Mouse (Mus musculus) cerebellum, adult 9-11 months (tissue): Measurements from ENCODE around the gene Acot2.
A peak's percentile ranks its signal among the peaks of the same experiment; 100 is the strongest.
"Not testable (repeated sequence)": the region's sequence is repeated elsewhere in the genome, so short reads cannot be mapped to it uniquely, and the experiment has no call there.

Experiments
- DNase-seq: peaks from one replicate; pipeline ENCODE4 v3.0.0; 2022

Gene Acot2

GRCm38 (mm10) chr12:83987583-83988441 lies at the start of gene Acot2:
Acot2 (plus strand) TSS chr12:83987861.
- peak; percentile 82 for DNase-seq

DNA sequence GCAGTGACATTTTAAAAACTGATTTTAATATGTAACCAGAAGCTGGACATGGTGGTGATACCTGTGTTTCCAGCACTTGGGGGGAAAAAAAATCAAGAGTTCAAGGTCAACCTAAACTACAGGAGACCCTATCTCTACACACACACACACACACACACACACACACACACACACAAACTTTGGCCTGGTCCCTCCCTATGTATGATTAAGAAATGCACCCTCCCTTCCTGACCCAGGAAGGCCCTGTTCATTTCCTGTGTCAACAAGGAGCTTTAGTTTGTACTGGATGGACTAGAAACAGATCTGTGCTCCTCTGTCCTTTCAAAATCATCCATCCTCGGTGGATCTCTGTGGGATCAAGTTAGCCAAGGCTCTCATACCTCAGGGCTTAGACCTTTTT lies 49.1 kb upstream of the Acot2 start:
- not testable (repeated sequence) for DNase-seq

- DNase-seq, result no peak
Measured at GRCm38 (mm10) chr12:83939332-83939731, 48.3 kb upstream of the Acot2 start.

DNA sequence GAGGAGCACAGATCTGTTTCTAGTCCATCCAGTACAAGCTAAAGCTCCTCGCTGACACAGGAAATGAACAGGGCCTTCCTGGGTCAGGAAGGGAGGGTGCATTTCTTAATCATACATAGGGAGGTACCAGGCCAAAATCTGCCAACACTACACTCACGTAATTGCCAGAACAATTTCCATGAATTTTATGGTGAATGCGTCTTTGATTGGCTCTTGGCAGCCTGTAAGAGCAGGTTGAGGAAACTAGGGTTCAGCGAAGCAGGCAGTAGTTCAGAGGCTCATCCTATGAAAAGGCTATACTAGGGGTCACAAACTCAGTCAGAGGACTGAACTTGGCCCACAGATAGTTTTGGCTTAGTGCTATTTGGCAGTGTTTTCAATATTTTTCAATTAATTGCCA lies 47.6 kb upstream of the Acot2 start:
- DNase-seq, result no peak

GRCm38 (mm10) chr12:83941938-83942337 lies 45.7 kb upstream of the Acot2 start:
- no peak for DNase-seq

DNA sequence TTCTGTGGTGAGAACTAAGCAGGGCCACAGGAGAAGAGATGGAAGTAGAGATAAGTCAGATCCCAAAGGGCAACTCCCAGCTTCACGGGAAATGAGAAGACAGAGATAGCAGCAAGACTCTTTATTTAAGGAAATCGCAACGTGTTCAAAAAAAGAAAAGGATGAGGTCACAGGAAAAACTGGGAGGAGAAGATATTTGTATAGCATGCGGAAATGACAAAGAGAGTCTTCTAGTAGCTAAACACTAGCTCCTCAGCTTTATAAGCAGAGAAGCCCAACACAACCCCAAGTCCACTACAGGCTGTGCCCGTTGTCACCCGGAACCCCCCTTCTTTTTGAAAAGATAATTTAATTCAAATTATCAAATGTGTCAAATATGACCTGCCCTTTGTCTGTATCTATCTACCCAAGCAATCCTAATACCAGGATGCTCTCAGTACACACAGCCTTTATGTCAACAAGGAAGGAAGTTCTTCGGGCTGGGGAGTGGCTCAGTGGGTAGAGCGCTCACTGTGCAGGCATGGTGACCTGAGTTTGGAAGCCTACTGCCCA lies 40.3 kb upstream of the Acot2 start:
- DNase-seq, result no peak

DNA sequence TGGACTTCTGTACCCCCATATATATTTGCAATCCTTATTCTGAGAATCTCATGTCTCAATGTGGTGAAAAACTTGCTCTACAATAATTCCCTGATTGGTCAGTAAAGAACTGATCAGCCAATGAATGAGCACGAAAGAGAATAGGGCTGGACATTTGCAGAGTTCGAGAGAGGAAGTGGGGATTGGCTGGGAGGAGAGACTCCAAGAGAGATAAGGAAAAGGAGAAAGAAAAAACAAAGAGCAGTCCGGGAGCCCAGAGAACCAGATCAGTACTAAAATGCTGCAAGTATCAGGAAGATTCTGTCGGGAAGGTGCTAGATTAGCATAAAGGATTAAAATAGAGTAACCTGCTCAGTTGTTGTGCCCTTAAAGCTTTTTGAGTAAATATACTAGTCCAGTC lies 38.6 kb upstream of the Acot2 start:
- DNase-seq, result no peak

DNA sequence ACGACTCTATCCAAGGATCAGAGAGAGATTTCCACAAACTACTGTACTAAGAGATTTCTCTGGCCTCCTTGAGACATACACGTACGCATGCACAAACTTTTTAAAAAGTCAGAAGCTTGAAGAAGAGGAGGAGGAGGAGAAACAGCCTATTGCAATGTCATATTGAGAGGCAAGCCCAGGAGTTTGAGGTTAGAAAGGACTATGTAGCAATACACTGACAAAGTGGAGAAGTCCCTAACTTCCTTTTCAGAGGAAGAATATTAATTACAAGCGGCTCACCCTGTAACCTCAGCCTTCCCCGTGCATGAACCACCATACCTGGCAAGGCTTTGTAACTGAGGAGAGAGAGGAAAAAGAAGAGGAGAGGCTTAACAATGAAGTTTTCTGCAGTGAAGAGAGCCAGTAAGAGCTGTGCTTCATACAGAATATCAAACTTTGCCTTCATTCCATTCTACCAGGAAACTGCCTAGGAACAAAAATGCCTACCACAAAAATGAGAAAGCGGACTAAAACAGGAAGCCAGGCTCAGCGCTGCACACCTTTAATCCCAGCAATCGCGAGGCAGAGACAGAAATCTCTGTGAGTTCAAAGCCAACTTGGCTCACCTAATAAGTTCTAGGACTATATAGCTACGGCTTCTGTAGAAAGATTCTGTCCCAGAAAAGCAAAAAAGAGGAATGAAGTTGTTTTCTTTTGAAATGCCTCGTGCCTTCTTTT lies 37.7 kb upstream of the Acot2 start:
- DNase-seq, result no peak

DNA sequence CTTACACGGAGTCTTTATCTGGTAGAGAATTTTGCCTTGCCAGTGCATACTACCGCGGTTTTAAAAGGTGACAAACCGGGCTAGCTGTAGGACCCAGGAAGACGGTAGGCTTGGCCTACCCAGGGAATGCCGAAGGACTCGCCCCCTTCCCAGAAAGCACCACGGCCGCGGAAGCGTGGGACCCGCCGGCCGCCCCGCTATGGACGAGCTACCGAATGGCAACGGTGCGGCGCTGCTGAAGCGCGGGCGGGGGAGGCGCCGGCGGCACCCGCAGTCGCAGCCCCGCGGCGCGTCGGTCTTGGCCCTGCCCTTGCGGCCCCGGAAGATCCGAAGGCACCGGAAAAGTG lies 37.2 kb upstream of the Acot2 start, which contains the start of gene Riox1:
Gene Riox1 (plus strand): TSS at position 116 of the 347 bp plus-strand sequence.
- DNase-seq, result peak; percentile 86

DNA sequence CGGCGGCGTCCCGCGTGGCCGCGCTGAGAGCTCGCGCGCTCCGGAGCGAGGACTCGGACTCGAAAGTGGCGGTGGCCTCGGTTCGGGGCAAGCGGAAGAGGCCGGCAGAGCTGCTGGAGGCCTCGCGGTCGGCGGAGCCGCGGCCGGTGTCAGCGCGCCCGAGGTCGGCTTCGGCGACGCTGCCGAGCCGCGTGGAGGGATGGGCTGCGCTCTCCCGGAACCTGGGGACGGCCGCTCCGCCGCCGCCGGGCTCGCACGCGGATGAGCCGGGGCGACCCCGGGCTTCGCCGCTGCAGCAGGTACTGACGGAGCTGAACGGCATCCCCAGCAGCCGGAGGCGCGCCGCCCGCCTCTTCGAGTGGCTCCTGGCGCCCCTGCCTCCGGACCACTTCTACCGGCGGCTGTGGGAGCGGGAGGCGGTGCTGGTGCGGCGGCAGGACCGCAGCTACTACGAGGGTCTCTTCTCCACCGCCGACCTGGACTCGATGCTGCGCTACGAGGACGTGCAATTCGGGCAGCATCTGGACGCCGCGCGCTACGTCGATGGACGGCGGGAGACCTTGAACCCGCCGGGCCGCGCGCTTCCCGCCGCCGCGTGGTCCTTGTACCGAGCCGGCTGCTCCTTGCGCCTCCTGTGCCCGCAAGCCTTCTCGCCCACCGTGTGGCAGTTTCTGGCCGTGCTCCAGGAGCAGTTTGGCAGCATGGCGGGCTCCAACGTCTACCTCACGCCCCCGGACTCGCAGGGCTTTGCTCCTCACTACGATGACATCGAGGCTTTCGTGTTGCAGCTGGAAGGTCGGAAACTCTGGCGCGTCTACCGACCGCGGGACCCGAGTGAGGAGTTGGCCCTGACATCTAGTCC lies 36.6 kb upstream of the Acot2 start:
- peak; percentile 48 for DNase-seq

- DNase-seq, result no peak
Measured at GRCm38 (mm10) chr12:83951711-83952575, 35.7 kb upstream of the Acot2 start.

DNA sequence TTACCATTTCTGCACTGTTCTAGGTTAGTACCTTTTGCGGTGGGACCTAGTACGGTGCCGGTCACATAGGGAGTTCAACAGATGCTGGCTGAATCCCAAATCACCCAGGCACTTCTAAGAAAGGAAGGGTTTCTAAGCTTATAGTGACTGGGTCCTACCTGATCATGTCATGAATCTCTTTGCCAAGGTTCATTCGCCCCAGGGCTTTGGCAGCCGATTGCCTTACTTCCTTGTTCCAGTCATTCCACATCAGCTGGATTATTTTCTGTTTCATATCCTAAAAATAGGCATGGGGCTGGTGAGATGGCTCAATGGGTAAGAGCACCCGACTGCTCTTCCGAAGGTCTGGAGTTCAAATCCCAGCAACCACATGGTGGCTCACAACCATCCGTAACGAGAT lies 29.4 kb upstream of the Acot2 start:
- DNase-seq, result no peak

DNA sequence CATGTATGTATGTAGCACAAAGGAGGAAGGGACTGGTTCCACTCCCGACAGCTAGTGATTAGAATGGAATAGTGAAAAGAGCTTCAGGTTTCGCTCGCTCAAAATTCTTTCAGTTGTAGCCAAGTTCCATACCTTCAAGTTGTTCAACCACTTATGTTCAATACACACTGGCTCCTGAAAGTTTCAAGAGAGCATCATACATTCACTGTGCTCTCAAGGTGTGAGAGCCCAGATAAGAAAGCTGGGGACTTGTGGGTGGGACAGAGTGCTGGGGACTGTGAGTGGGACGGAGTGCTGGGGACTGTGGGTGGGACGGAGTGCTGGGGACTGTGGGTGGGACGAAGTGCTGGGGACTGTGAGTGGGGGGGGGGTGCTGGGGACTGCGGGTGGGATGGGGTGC lies 22.4 kb upstream of the Acot2 start:
- no peak for DNase-seq

DNA sequence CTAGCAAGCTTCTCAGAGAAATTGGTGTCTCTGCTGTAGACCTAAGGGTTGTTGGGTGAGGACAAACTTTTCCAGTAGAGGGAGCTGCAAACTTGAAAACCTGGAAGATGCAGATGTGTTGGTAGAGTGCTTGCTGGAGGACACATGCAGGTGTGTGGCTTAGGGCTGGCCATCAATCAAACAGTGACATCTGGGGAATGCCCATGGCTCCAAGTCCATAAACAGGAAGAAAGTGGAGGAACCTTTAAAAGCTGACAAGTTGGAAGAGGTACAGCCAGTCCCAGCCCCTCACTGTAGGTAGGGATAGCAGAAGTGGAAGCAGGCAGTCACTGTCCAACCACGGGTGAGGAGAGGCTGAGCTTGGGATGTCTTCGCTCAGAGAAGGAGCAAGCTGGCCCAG lies 15.5 kb upstream of the Acot2 start:
- no peak for DNase-seq

- peak; percentile 85 for DNase-seq
Measured at GRCm38 (mm10) chr12:83978862-83979261, 8.8 kb upstream of the Acot2 start.

DNA sequence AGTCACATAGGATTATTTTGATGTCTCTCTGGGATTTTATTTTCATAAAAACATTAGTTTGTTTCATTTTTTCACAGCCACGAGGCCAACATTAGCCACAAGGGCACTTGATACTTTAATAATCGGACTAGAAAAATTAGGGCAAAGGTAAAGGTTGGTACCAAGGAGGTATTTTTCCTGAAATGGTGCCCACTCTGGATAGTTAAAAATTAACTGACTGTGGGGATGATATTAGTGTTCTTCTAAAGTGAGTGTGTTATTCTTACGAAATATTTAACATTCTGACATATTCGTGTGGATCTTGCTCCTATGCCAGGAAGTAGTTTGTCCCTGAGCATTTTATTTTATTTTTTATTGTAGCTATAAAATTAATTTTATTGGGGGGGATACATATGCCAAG lies 6.0 kb upstream of the Acot2 start:
- DNase-seq, result no peak

DNA sequence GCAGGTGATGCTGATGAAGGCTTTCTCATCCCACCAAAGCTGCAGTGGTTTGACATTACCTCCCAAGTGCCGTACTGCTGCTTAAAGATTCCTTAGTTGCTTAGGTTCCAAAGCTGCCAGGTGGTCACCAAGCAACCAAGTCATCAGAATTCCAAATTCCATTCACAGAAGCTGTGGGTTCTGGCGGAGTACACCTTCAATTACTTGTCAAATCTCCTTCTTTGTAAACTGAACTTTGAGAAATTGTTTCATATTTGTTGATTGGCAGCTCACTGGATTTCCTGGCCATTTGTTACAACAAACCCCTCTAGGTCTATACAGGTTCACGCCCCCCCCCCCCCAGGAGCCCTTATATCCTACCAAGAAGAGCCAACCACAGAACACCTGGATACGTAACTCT lies 2.9 kb upstream of the Acot2 start, which contains the start of gene Heatr4:
Gene Heatr4 (minus strand): TSS at position 101 of the 400 bp plus-strand sequence.
- no peak for DNase-seq

- DNase-seq, result no peak
Measured at GRCm38 (mm10) chr12:83987242-83987582, 449 bp upstream of the Acot2 start.

DNA sequence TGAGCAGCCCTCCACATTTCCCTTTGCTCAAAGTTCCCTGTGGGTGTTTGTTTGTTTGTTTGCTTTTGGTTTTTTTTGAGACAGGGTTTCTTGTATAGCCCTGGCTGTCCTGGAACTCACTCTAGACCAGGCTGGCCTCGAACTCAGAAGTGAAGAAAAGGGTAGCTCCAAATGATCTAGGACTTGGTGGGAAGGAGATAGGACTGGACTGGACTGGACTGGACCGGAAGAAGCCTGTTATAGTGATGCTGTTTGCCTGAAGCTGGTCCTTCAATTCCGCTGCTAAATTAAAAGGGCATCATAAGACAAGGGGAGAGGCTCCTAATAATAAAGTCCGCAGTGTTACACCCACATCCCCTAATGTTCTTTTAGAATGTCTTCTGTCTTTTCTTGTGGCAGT lies 822 bp downstream of the Acot2 start:
- DNase-seq, result no peak

- DNase-seq, result no peak
Measured at GRCm38 (mm10) chr12:83989378-83989777, 1.7 kb downstream of the Acot2 start.

- no peak for DNase-seq
Measured at GRCm38 (mm10) chr12:83997221-83997620, 9.6 kb downstream of the Acot2 start.
